Mouse (Mus musculus): ENCODE data around the gene Podxl2. TPM values are rescaled to one million over a fixed set of nuclear protein-coding genes. Genes with fewer than 3 reads are reported as not detected.

Podxl2 gene
- total RNA-seq, 2 experiments from 2014 or later = 48.5 to 55.1 TPM

- H3K27ac ChIP-seq = peak overlapping the region; percentile 94
- no peak overlapping the region for H3K4me3 ChIP-seq
- TF ChIP-seq CTCF (IDR thresholded peaks at IDR 0.05) = peak; percentile 73
- DNase-seq = peak; percentile 62
- intact Hi-C loops (cut with DNase I) = loop anchor here (2.0 kb wide), 1 partner anchor 297 kb away; no protein-coding TSS in a partner anchor
These were observed 19.2 kb downstream of the Podxl2 start for GRCm38 (mm10) chr6:88855636-88856035.

- H3K27ac ChIP-seq = peak overlapping the region; percentile 35; the same call in 1 of the 2 replicates
- no peak for TF ChIP-seq CTCF (IDR thresholded peaks at IDR 0.05)
- intact Hi-C loops (cut with DNase I) = loop anchor here (2.0 kb wide), 1 partner anchor 296 kb away; no protein-coding TSS in a partner anchor
- H3K4me3 ChIP-seq = no peak overlapping the region
- DNase-seq = no peak
These were observed 20.3 kb downstream of the Podxl2 start for GRCm38 (mm10) chr6:88854509-88854908.

GRCm38 (mm10) chr6:88850034-88850433, 24.8 kb downstream of the Podxl2 start:
- Histone ChIP-seq H3K4me3 (no peak overlapping the region), H3K27ac (peak overlapping the region; percentile 78)
- peak; percentile 73 for DNase-seq
- intact Hi-C loops (cut with DNase I) = no loop called here
- TF ChIP-seq CTCF (IDR thresholded peaks at IDR 0.05) = peak; percentile 53

GRCm38 (mm10) chr6:88849270-88849669, 25.6 kb downstream of the Podxl2 start:
- TF ChIP-seq CTCF (IDR thresholded peaks at IDR 0.05) = peak; percentile 72
- Histone ChIP-seq H3K4me3 (no peak overlapping the region), H3K27ac (peak overlapping the region; percentile 78)
- intact Hi-C loops (cut with DNase I) = no loop called here
- peak; percentile 60 for DNase-seq

GRCm38 (mm10) chr6:88847571-88847970, 27.3 kb downstream of the Podxl2 start:
- no peak overlapping the region for H3K27ac ChIP-seq
- intact Hi-C loops (cut with DNase I) = no loop called here
- no peak overlapping the region for H3K4me3 ChIP-seq
- no peak for TF ChIP-seq CTCF (IDR thresholded peaks at IDR 0.05)
- DNase-seq = no peak

- TF ChIP-seq CTCF (IDR thresholded peaks at IDR 0.05) = no peak
- DNase-seq = peak; percentile 15
- Histone ChIP-seq H3K27ac (no peak overlapping the region), H3K4me3 (no peak overlapping the region)
- intact Hi-C loops (cut with DNase I) = no loop called here
These were observed 29.8 kb downstream of the Podxl2 start for GRCm38 (mm10) chr6:88844901-88845565.

- TF ChIP-seq CTCF (IDR thresholded peaks at IDR 0.05) = no peak
- intact Hi-C loops (cut with DNase I) = no loop called here
- Histone ChIP-seq H3K4me3 (no peak overlapping the region), H3K27ac (no peak overlapping the region)
- peak; percentile 16 for DNase-seq
These were observed 30.8 kb downstream of the Podxl2 start for GRCm38 (mm10) chr6:88843781-88844725.

GRCm38 (mm10) chr6:88843241-88843640, 31.6 kb downstream of the Podxl2 start:
- H3K27ac ChIP-seq = peak overlapping the region; percentile 97
- intact Hi-C loops (cut with DNase I) = no loop called here
- no peak for TF ChIP-seq CTCF (IDR thresholded peaks at IDR 0.05)
- peak overlapping the region; percentile 93 for H3K4me3 ChIP-seq
- DNase-seq = peak; percentile 24

GRCm38 (mm10) chr6:88842731-88843151, 32.1 kb downstream of the Podxl2 start:
- no peak for DNase-seq
- peak overlapping the region; percentile 97 for H3K27ac ChIP-seq
- intact Hi-C loops (cut with DNase I) = no loop called here
- TF ChIP-seq CTCF (IDR thresholded peaks at IDR 0.05) = no peak
- H3K4me3 ChIP-seq = peak overlapping the region; percentile 93

- Histone ChIP-seq H3K4me3 (peak within 1 kb of the TSS; percentile 93), H3K27ac (peak within 1 kb of the TSS; percentile 97)
- intact Hi-C loops (cut with DNase I) = no loop called here
- peak; percentile 76 for TF ChIP-seq CTCF (IDR thresholded peaks at IDR 0.05)
- peak; percentile 99 for DNase-seq
These were observed 32.8 kb downstream of the Podxl2 start, which contains the start of gene Abtb1 for GRCm38 (mm10) chr6:88841781-88842689. Gene Abtb1, minus strand, starts transcription at chr6:88841984.

GRCm38 (mm10) chr6:88841514-88841780, 33.4 kb downstream of the Podxl2 start:
- peak overlapping the region; percentile 97 for H3K27ac ChIP-seq
- no peak for TF ChIP-seq CTCF (IDR thresholded peaks at IDR 0.05)
- peak overlapping the region; percentile 93 for H3K4me3 ChIP-seq
- no peak for DNase-seq
- intact Hi-C loops (cut with DNase I) = no loop called here

Data from gastrocnemius, adult 2 months (tissue).